Mouse (Mus musculus): Measurements from ENCODE around the gene Vps26c. TPM values are rescaled to one million over a fixed set of nuclear protein-coding genes. Genes with fewer than 3 reads are reported as not detected.
A peak's percentile ranks its signal among the peaks of the same experiment; 100 is the strongest.
"Not testable (repeated sequence)": the region's sequence is repeated elsewhere in the genome, so short reads cannot be mapped to it uniquely, and the experiment has no call there.

The Vps26c gene
- polyA plus RNA-seq, 1 experiment from 2014 or later, result 60.2 TPM

DNA sequence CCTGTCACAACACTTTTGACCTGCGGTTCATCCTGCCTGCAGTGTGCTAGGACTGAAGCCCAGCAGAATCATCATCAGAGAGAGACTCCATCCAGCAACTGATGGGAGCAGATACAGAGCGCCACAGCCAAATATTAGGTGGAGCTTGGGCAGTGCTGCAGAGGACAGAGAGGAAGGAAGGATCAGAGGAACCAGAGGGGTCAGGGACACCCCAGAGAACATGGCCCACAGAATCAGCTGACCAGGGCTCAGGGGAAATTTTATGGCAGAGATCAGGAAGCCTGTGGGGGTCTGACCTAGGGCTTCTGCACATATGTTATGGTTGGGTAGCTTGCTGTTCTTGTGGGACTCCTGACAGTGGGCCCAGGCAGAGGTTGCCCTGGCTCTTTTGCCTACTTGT is 9.0 kb downstream of the Vps26c start:
- Histone ChIP-seq H3K9me3 (no peaks in the 10 kb centered on the region), H3K27me3 (no peaks in the 10 kb centered on the region), H3K4me1 (peaks cover 6% of the 10 kb centered on the region), H3K4me2 (replicated peaks) (no peak overlapping the region), H3K9ac (no peak overlapping the region), H3K27ac (no peak overlapping the region), H3K36me3 (peaks cover 7% of the 10 kb centered on the region), H3K4me3 (no peak overlapping the region)
- ATAC-seq (ENCODE audit: low FRiP score, low read depth), result no peak
- WGBS, result 95% methylated on average over 2 of the region's 2 CpGs

- no peak overlapping the region for H3K27ac ChIP-seq
- no peaks in the 10 kb centered on the region for H3K27me3 ChIP-seq
- no peak overlapping the region for H3K4me3 ChIP-seq
- H3K4me1 ChIP-seq, result 0 out of 2 replicates have a peak, but pooled peaks cover 5% of the 10 kb centered on the region
- no peak overlapping the region for H3K4me2 ChIP-seq (replicated peaks)
- WGBS, result 79% methylated on average over 2 of the region's 2 CpGs
- peaks cover 60% of the 10 kb centered on the region for H3K36me3 ChIP-seq
- no peak for ATAC-seq (ENCODE audit: low FRiP score, low read depth)
- no peaks in the 10 kb centered on the region for H3K9me3 ChIP-seq
- H3K9ac ChIP-seq, result no peak overlapping the region
Measured at GRCm38 (mm10) chr16:94509983-94510382, 16.6 kb downstream of the Vps26c start.

- no peaks in the 10 kb centered on the region for H3K27me3 ChIP-seq
- no peak for ATAC-seq (ENCODE audit: low FRiP score, low read depth)
- H3K36me3 ChIP-seq, result peaks cover 72% of the 10 kb centered on the region
- H3K27ac ChIP-seq, result no peak overlapping the region
- 85% methylated on average over 8 of the region's 8 CpGs for WGBS
- H3K4me1 ChIP-seq, result 0 out of 2 replicates have a peak, but pooled peaks cover 5% of the 10 kb centered on the region
- H3K9ac ChIP-seq, result no peak overlapping the region
- no peak overlapping the region for H3K4me3 ChIP-seq
- no peak overlapping the region for H3K4me2 ChIP-seq (replicated peaks)
- H3K9me3 ChIP-seq, result no peaks in the 10 kb centered on the region
Measured at GRCm38 (mm10) chr16:94508769-94509168, 17.9 kb downstream of the Vps26c start.

- no peak overlapping the region for H3K9ac ChIP-seq
- no peak overlapping the region for H3K4me2 ChIP-seq (replicated peaks)
- no peak overlapping the region for H3K4me3 ChIP-seq
- H3K27ac ChIP-seq, result no peak overlapping the region
- WGBS, result 93% methylated on average over 2 of the region's 2 CpGs
- H3K4me1 ChIP-seq, result 0 out of 2 replicates have a peak, but pooled peaks cover 5% of the 10 kb centered on the region
- no peak for ATAC-seq (ENCODE audit: low FRiP score, low read depth)
- H3K36me3 ChIP-seq, result peaks cover 83% of the 10 kb centered on the region
- H3K27me3 ChIP-seq, result no peaks in the 10 kb centered on the region
- no peaks in the 10 kb centered on the region for H3K9me3 ChIP-seq
Measured at GRCm38 (mm10) chr16:94507071-94507470, 19.6 kb downstream of the Vps26c start.

GRCm38 (mm10) chr16:94504192-94504591 is 22.4 kb downstream of the Vps26c start:
- Histone ChIP-seq H3K4me3 (no peak overlapping the region), H3K36me3 (peaks cover 84% of the 10 kb centered on the region), H3K9ac (no peak overlapping the region), H3K4me1 (no peaks in the 10 kb centered on the region), H3K9me3 (no peaks in the 10 kb centered on the region), H3K27ac (no peak overlapping the region), H3K4me2 (replicated peaks) (no peak overlapping the region), H3K27me3 (no peaks in the 10 kb centered on the region)
- no peak for ATAC-seq (ENCODE audit: low FRiP score, low read depth)
- 94% methylated on average over 5 of the region's 5 CpGs for WGBS

- no peak overlapping the region for H3K4me3 ChIP-seq
- no peaks in the 10 kb centered on the region for H3K4me1 ChIP-seq
- H3K9me3 ChIP-seq, result no peaks in the 10 kb centered on the region
- no peak overlapping the region for H3K9ac ChIP-seq
- H3K27me3 ChIP-seq, result no peaks in the 10 kb centered on the region
- H3K4me2 ChIP-seq (replicated peaks), result no peak overlapping the region
- WGBS, result 76% methylated on average over 5 of the region's 5 CpGs
- ATAC-seq (ENCODE audit: low FRiP score, low read depth), result no peak
- H3K36me3 ChIP-seq, result peaks cover 78% of the 10 kb centered on the region
- H3K27ac ChIP-seq, result no peak overlapping the region
Measured at GRCm38 (mm10) chr16:94497911-94498310, 28.7 kb downstream of the Vps26c start.

GRCm38 (mm10) chr16:94497176-94497575 is 29.5 kb downstream of the Vps26c start:
- WGBS, result 94% methylated on average over 7 of the region's 7 CpGs
- H3K36me3 ChIP-seq, result peaks cover 70% of the 10 kb centered on the region
- H3K27me3 ChIP-seq; H3K9ac ChIP-seq; ATAC-seq (ENCODE audit: low FRiP score, low read depth); H3K4me3 ChIP-seq; H3K9me3 ChIP-seq; H3K4me2 ChIP-seq (replicated peaks); H3K4me1 ChIP-seq; H3K27ac ChIP-seq: not testable (repeated sequence)

DNA sequence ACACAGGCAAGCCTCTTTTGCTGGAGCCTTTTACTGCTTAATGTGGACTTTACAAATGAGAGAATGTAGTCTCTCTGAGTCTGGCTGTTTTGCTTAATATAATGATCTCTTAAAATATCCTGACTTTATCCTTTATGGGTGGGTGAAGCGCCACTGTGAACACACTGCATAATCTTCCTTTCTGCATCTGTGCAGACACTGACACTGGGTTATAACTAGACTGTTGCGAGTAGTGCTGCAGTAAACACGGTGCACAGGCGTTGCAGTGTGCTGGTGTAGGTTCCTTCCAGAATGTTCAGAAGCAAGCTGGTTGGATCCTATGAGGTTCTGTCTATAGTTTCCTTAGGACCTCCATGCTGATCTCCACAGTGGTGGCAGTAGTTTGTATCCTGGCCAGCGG is 37.3 kb downstream of the Vps26c start:
- WGBS, result 89% methylated on average over 5 of the region's 5 CpGs
- H3K27ac ChIP-seq, result no peak overlapping the region
- no peak overlapping the region for H3K4me2 ChIP-seq (replicated peaks)
- H3K9ac ChIP-seq, result no peak overlapping the region
- no peaks in the 10 kb centered on the region for H3K4me1 ChIP-seq
- no peak for ATAC-seq (ENCODE audit: low FRiP score, low read depth)
- no peak overlapping the region for H3K4me3 ChIP-seq
- H3K36me3 ChIP-seq, result no peaks in the 10 kb centered on the region
- no peaks in the 10 kb centered on the region for H3K27me3 ChIP-seq
- no peaks in the 10 kb centered on the region for H3K9me3 ChIP-seq

GRCm38 (mm10) chr16:94487341-94487740 is 39.3 kb downstream of the Vps26c start:
- Histone ChIP-seq H3K4me1 (no peaks in the 10 kb centered on the region), H3K36me3 (no peaks in the 10 kb centered on the region), H3K4me3 (no peak overlapping the region), H3K4me2 (replicated peaks) (no peak overlapping the region), H3K27me3 (no peaks in the 10 kb centered on the region), H3K9me3 (no peaks in the 10 kb centered on the region), H3K27ac (no peak overlapping the region), H3K9ac (no peak overlapping the region)
- 77% methylated on average over 5 of the region's 5 CpGs for WGBS
- no peak for ATAC-seq (ENCODE audit: low FRiP score, low read depth)

DNA sequence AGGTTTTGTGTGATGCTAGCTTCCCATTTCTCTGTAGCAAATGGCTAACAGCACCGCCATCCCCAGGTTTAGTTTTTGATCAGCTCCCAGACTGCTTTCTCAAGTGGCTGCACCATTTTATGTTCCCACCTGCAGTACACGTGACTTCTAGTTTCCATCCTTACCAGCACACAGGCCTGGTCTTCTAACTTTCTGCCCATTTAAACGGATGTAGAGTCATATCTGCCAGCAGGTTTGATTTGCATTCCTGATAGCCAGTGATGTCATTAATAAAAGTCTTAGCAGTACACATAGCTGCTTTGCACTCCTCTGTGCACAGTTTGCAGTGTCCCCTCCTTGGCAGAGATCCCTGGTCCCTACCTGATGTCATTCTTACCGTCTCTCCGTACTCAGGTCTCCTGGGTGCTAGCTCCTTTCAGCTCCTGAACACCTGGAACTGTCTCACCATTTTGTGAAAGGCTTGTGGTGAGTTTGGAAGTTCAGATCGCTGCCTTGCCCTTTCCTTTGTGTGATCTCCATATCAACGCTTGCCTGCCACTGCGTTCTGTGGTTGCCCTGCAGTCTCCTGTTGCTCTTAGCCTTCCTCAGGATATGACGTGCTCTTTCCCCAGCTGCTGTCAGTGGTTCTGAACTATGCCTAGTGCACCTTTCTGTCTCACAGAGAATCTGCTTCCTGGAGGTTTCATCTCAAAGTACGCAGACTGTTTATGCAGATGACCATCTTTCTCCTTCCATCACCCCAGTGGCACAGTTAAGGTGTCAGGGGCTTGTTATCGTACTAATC is 41.7 kb downstream of the Vps26c start:
- no peaks in the 10 kb centered on the region for H3K27me3 ChIP-seq
- H3K4me1 ChIP-seq, result no peaks in the 10 kb centered on the region
- no peak overlapping the region for H3K9ac ChIP-seq
- H3K36me3 ChIP-seq, result no peaks in the 10 kb centered on the region
- no peak overlapping the region for H3K4me2 ChIP-seq (replicated peaks)
- H3K27ac ChIP-seq, result no peak overlapping the region
- no peaks in the 10 kb centered on the region for H3K9me3 ChIP-seq
- no peak overlapping the region for H3K4me3 ChIP-seq
- 78% methylated on average over 11 of the region's 11 CpGs for WGBS
- no peak for ATAC-seq (ENCODE audit: low FRiP score, low read depth)

DNA sequence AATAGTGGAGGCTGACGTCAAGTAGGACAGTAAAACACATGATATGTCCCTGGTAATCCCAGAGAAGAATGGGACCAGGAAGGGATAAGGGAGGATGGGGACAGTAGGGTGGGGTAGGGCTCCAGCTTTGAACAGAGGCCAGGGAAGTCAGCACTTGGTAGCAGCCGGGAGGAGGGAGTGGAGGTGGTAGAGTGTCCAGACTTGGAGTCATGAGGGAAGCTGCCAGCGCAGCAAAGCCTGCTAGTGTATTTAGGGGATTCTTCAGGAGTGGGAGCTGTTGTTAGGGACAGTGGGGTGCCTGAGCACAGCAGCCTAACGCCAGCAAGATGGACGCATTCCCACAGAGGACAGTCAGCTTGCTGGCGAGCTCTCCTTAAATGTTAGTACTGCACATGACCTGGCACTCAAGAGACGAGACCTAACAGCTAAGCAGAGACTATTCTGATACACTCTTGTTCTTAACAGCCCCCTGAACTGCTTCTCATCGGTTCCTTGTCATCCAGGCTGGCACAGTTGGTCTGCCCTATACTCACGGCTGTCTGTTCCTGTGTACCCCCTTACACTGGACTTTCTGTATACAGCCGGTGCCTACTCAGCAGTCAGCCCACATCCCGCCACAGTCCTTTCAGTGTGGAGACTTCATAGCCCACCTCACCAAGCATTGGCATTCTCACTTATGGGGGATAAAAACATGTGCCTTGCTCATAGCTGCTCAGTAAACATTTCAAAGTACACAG is 53.4 kb downstream of the Vps26c start:
- Histone ChIP-seq H3K9me3 (no peaks in the 10 kb centered on the region), H3K27me3 (no peaks in the 10 kb centered on the region), H3K36me3 (peaks cover 42% of the 10 kb centered on the region), H3K27ac (peak overlapping the region; percentile 48; the same call in 1 of the 2 replicates), H3K4me1 (0 out of 2 replicates have a peak, but pooled peaks cover 7% of the 10 kb centered on the region), H3K4me3 (no peak overlapping the region), H3K9ac (no peak overlapping the region), H3K4me2 (replicated peaks) (no peak overlapping the region)
- WGBS, result 91% methylated on average over 11 of the region's 11 CpGs
- no peak for ATAC-seq (ENCODE audit: low FRiP score, low read depth)

DNA sequence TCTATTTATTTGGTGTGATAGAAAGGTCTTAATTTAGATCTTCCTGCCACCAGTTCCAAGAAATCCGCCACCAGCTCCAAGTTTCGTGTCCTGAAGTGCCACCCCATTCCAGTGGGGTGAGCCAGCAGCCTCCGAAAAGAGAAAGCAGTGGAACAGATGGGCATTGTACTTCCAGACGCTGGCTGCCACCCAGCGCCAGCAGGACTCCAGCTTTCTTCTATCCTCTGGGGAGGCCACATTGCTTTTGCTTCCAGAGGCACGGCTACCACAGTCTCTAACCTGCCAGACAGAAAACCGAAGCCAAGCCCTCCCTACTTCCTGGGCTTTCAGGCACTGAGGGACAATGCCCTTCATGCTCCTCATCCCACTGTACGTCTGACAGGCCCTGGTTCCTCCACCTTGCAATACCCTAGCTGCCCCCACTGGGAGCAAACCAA is 54.1 kb downstream of the Vps26c start:
- Histone ChIP-seq H3K27ac (peak overlapping the region; percentile 48; the same call in 1 of the 2 replicates), H3K4me1 (0 out of 2 replicates have a peak, but pooled peaks cover 7% of the 10 kb centered on the region), H3K9me3 (no peaks in the 10 kb centered on the region), H3K9ac (no peak overlapping the region), H3K4me2 (replicated peaks) (no peak overlapping the region), H3K27me3 (no peaks in the 10 kb centered on the region), H3K36me3 (peaks cover 48% of the 10 kb centered on the region), H3K4me3 (no peak overlapping the region)
- WGBS, result 63% methylated on average over 8 of the region's 8 CpGs
- 0 out of 2 replicates have a peak, but pooled peaks have one; percentile 35 for ATAC-seq (ENCODE audit: low FRiP score, low read depth)

Data from limb, embryonic 13.5 days (tissue).